Mouse (Mus musculus): Measurements from ENCODE around the gene Dnah17. TPM values are rescaled to one million over a fixed set of nuclear protein-coding genes. Genes with fewer than 3 reads are reported as not detected.

Gene Dnah17
- 0.40 and 1.0 TPM in 2 replicates for total RNA-seq (2012; rRNA removed)

DNA sequence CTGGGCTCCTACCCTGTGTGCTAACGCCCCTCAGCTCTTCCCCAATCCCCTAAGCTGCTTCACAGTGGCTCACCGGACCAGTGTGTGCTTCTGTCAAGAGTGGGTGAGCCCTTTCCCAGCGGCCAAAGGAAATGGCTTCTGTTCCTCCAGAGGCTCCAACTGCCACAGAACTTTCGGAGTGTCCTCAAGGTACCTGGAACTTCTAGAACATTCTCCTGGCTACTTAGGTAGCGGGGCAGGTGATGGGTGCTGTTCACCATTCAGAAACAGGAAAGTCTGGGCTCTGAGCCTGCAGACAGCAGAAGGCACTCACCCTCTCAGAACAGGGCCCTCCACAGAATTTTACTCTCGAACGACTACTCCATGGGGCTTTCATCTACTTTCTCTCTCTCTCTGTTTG is at the start of gene Dnah17:
Dnah17 (minus strand) TSS at position 101 of the 400 bp plus-strand sequence.
- no peak within 1 kb of the TSS for H3K9ac ChIP-seq (ENCODE audit: insufficient read depth, low read depth, low read length, poor library complexity, severe bottlenecking)
- in situ Hi-C loops (cut with MboI; ENCODE audit: low sequenced_read_pairs in 2 of 2, unreplicated experiment in 2 of 2), result no loop called here

DNA sequence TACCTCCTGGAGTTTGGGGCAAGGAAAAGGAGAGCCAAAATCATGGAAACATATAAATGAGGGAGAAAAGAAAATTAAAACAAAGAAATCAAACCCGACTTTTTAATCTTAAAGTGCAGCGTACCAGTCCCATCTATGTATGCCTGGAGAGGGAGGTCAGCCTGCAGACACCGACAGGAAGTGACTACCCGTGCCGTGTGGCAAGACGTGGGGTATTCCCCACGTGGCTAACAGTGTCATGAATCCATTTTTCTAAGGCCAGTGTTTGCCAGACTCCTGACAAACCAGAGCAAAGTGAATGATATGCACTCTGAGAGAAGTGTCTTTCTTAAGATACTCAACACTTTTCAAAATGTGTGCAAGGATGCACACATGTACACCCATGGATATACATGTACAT is 49.8 kb upstream of the Dnah17 start:
- H3K27ac ChIP-seq (ENCODE audit: insufficient read depth, low read depth, low read length, poor library complexity, severe bottlenecking), result no peak overlapping the region
- no peak overlapping the region for H3K9ac ChIP-seq (ENCODE audit: insufficient read depth, low read depth, low read length, poor library complexity, severe bottlenecking)
- H3K4me3 ChIP-seq (ENCODE audit: insufficient read depth in 1 of 2, low read depth in 1 of 2, low read length in 2 of 2, poor library complexity in 1 of 2, severe bottlenecking in 1 of 2), result no peak overlapping the region
- TF ChIP-seq CHD2 (IDR thresholded peaks at IDR 0.05; ENCODE audit: low read depth, low read length), result no peak
- TF ChIP-seq HCFC1 (IDR thresholded peaks at IDR 0.05; ENCODE audit: borderline replicate concordance, insufficient read depth, low read length), result no peak
- TF ChIP-seq MAFK (IDR thresholded peaks at IDR 0.05; ENCODE audit: insufficient read depth, low read depth, low read length), result no peak
- TF ChIP-seq ZNF384 (IDR thresholded peaks at IDR 0.05; ENCODE audit: low read depth, low read length), result no peak
- no peak for TF ChIP-seq ZC3H11A (IDR thresholded peaks at IDR 0.05; ENCODE audit: borderline replicate concordance, low read depth, low read length)
- no peak for DNase-seq (ENCODE audit: low read depth, low spot score)
- in situ Hi-C loops (cut with MboI; ENCODE audit: low sequenced_read_pairs in 2 of 2, unreplicated experiment in 2 of 2), result no loop called here
- H3K4me1 ChIP-seq (ENCODE audit: control insufficient read depth in 2 of 2, insufficient read depth in 2 of 2, low read length in 2 of 2, poor library complexity in 1 of 2), result no peaks in the 10 kb centered on the region
- H3K36me3 ChIP-seq (ENCODE audit: control insufficient read depth, insufficient read depth, low read length, poor library complexity, severe bottlenecking), result peaks cover 3% of the 10 kb centered on the region; the same call in 1 of the 2 replicates
- no peaks in the 10 kb centered on the region for H3K9me3 ChIP-seq (ENCODE audit: control insufficient read depth, insufficient read depth, low read depth, low read length)

More for the DNA sequence above, at the start of gene Dnah17:
- Histone ChIP-seq H3K9me3 (ENCODE audit: control insufficient read depth, insufficient read depth, low read depth, low read length) (no peaks in the 10 kb centered on the region), H3K4me3 (ENCODE audit: insufficient read depth in 1 of 2, low read depth in 1 of 2, low read length in 2 of 2, poor library complexity in 1 of 2, severe bottlenecking in 1 of 2) (no peak within 1 kb of the TSS), H3K36me3 (ENCODE audit: control insufficient read depth, insufficient read depth, low read length, poor library complexity, severe bottlenecking) (no peaks in the 10 kb centered on the region), H3K27ac (ENCODE audit: insufficient read depth, low read depth, low read length, poor library complexity, severe bottlenecking) (no peak within 1 kb of the TSS), H3K4me1 (ENCODE audit: control insufficient read depth in 2 of 2, insufficient read depth in 2 of 2, low read length in 2 of 2, poor library complexity in 1 of 2) (peaks cover 3 to 15% of the 10 kb centered on the region in 2 experiments; a peak in 2 of 4 replicates)
- TF ChIP-seq CHD2 (IDR thresholded peaks at IDR 0.05; ENCODE audit: low read depth, low read length) (no peak), ZNF384 (IDR thresholded peaks at IDR 0.05; ENCODE audit: low read depth, low read length) (no peak), HCFC1 (IDR thresholded peaks at IDR 0.05; ENCODE audit: borderline replicate concordance, insufficient read depth, low read length) (no peak), ZC3H11A (IDR thresholded peaks at IDR 0.05; ENCODE audit: borderline replicate concordance, low read depth, low read length) (no peak)
- no peak for DNase-seq (ENCODE audit: low read depth, low spot score)

DNA sequence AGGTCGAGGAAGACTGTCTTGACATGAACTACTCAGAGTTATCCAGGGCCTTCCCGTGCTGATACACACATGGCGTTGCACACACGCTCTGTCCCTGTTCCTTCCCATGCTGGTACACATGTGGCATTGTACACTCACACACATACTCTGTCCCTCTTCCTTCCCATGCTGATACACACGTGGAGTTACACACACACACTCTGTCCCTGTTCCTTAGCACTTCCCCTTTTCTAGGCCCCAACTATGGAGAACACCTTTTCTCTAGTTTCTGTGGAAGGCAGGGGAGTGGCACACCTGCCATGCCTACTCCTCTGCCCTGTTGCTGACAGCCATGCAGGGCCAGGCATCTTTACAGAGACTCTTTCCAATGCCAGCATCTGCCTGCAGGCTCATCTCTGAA is 47.8 kb upstream of the Dnah17 start:
- TF ChIP-seq CHD2 (IDR thresholded peaks at IDR 0.05; ENCODE audit: low read depth, low read length) (no peak), ZC3H11A (IDR thresholded peaks at IDR 0.05; ENCODE audit: borderline replicate concordance, low read depth, low read length) (no peak), HCFC1 (IDR thresholded peaks at IDR 0.05; ENCODE audit: borderline replicate concordance, insufficient read depth, low read length) (no peak), ZNF384 (IDR thresholded peaks at IDR 0.05; ENCODE audit: low read depth, low read length) (no peak), MAFK (IDR thresholded peaks at IDR 0.05; ENCODE audit: insufficient read depth, low read depth, low read length) (no peak)
- Histone ChIP-seq H3K27ac (ENCODE audit: insufficient read depth, low read depth, low read length, poor library complexity, severe bottlenecking) (no peak overlapping the region), H3K4me1 (ENCODE audit: control insufficient read depth in 2 of 2, insufficient read depth in 2 of 2, low read length in 2 of 2, poor library complexity in 1 of 2) (no peaks in the 10 kb centered on the region), H3K36me3 (ENCODE audit: control insufficient read depth, insufficient read depth, low read length, poor library complexity, severe bottlenecking) (no peaks in the 10 kb centered on the region), H3K9me3 (ENCODE audit: control insufficient read depth, insufficient read depth, low read depth, low read length) (no peaks in the 10 kb centered on the region), H3K9ac (ENCODE audit: insufficient read depth, low read depth, low read length, poor library complexity, severe bottlenecking) (no peak overlapping the region), H3K4me3 (ENCODE audit: insufficient read depth in 1 of 2, low read depth in 1 of 2, low read length in 2 of 2, poor library complexity in 1 of 2, severe bottlenecking in 1 of 2) (no peak overlapping the region)
- no peak for DNase-seq (ENCODE audit: low read depth, low spot score)
- in situ Hi-C loops (cut with MboI; ENCODE audit: low sequenced_read_pairs in 2 of 2, unreplicated experiment in 2 of 2), result no loop called here

DNA sequence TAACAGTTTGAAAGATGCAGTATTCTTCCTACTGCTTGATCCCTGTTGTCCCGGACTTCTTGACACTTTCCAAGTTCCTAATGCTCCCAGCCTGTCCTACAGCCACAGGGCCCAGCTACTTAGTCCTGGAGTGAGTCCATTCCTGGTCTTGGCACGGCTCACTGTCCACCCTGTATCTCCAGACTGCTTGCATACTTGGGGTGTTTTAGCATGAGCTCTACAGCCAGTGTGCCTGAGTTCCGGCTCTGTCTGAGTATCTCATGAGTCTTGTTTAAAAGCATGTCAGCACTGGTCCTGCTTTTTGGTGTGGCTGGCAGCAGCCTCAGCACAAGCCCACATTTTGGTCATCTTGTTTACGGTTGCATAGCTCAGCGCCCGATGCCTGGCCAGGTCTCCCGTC is 44.3 kb upstream of the Dnah17 start:
- no peaks in the 10 kb centered on the region for H3K9me3 ChIP-seq (ENCODE audit: control insufficient read depth, insufficient read depth, low read depth, low read length)
- no peak overlapping the region for H3K4me3 ChIP-seq (ENCODE audit: insufficient read depth in 1 of 2, low read depth in 1 of 2, low read length in 2 of 2, poor library complexity in 1 of 2, severe bottlenecking in 1 of 2)
- in situ Hi-C loops (cut with MboI; ENCODE audit: low sequenced_read_pairs in 2 of 2, unreplicated experiment in 2 of 2), result no loop called here
- H3K27ac ChIP-seq (ENCODE audit: insufficient read depth, low read depth, low read length, poor library complexity, severe bottlenecking), result no peak overlapping the region
- no peak overlapping the region for H3K9ac ChIP-seq (ENCODE audit: insufficient read depth, low read depth, low read length, poor library complexity, severe bottlenecking)
- TF ChIP-seq CHD2 (IDR thresholded peaks at IDR 0.05; ENCODE audit: low read depth, low read length) (no peak), ZNF384 (IDR thresholded peaks at IDR 0.05; ENCODE audit: low read depth, low read length) (no peak), ZC3H11A (IDR thresholded peaks at IDR 0.05; ENCODE audit: borderline replicate concordance, low read depth, low read length) (no peak), MAFK (IDR thresholded peaks at IDR 0.05; ENCODE audit: insufficient read depth, low read depth, low read length) (no peak), HCFC1 (IDR thresholded peaks at IDR 0.05; ENCODE audit: borderline replicate concordance, insufficient read depth, low read length) (no peak)
- H3K36me3 ChIP-seq (ENCODE audit: control insufficient read depth, insufficient read depth, low read length, poor library complexity, severe bottlenecking), result no peaks in the 10 kb centered on the region
- no peaks in the 10 kb centered on the region for H3K4me1 ChIP-seq (ENCODE audit: control insufficient read depth in 2 of 2, insufficient read depth in 2 of 2, low read length in 2 of 2, poor library complexity in 1 of 2)
- DNase-seq (ENCODE audit: low read depth, low spot score), result no peak

DNA sequence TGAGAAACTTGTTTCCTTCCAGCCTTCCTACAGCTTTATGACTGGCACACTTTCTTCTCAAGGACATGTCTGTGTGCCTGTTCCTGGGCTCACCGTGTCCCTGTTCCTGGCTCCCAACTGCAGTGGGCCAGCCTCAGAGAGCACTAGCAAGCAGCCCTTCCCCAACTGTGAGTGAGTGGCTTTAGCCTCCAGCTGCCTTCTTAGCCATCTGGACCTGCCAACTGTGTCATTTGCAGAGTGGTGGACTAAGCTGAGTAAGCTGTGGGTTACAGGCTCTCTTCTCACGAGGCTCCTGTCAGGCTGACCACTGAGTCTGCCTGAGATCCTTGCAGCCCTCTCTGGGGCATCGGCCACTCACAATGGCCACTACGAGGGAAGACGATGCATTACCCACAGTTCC is 42.3 kb upstream of the Dnah17 start:
- in situ Hi-C loops (cut with MboI; ENCODE audit: low sequenced_read_pairs in 2 of 2, unreplicated experiment in 2 of 2), result no loop called here
- no peak for DNase-seq (ENCODE audit: low read depth, low spot score)
- H3K36me3 ChIP-seq (ENCODE audit: control insufficient read depth, insufficient read depth, low read length, poor library complexity, severe bottlenecking), result no peaks in the 10 kb centered on the region
- no peak overlapping the region for H3K9ac ChIP-seq (ENCODE audit: insufficient read depth, low read depth, low read length, poor library complexity, severe bottlenecking)
- TF ChIP-seq ZC3H11A (IDR thresholded peaks at IDR 0.05; ENCODE audit: borderline replicate concordance, low read depth, low read length) (no peak), ZNF384 (IDR thresholded peaks at IDR 0.05; ENCODE audit: low read depth, low read length) (no peak), MAFK (IDR thresholded peaks at IDR 0.05; ENCODE audit: insufficient read depth, low read depth, low read length) (no peak), HCFC1 (IDR thresholded peaks at IDR 0.05; ENCODE audit: borderline replicate concordance, insufficient read depth, low read length) (no peak), CHD2 (IDR thresholded peaks at IDR 0.05; ENCODE audit: low read depth, low read length) (no peak)
- H3K4me3 ChIP-seq (ENCODE audit: insufficient read depth in 1 of 2, low read depth in 1 of 2, low read length in 2 of 2, poor library complexity in 1 of 2, severe bottlenecking in 1 of 2), result no peak overlapping the region
- H3K9me3 ChIP-seq (ENCODE audit: control insufficient read depth, insufficient read depth, low read depth, low read length), result no peaks in the 10 kb centered on the region
- H3K4me1 ChIP-seq (ENCODE audit: control insufficient read depth in 2 of 2, insufficient read depth in 2 of 2, low read length in 2 of 2, poor library complexity in 1 of 2), result no peaks in the 10 kb centered on the region
- no peak overlapping the region for H3K27ac ChIP-seq (ENCODE audit: insufficient read depth, low read depth, low read length, poor library complexity, severe bottlenecking)

Measured in ES-E14 (cell line).